Mouse (Mus musculus) G1E (cell line): ENCODE results near the gene Il20.
A peak's percentile ranks its signal among the peaks of the same experiment; 100 is the strongest.

Source experiments
- CTCF ChIP-seq: IDR thresholded peaks from 2 replicates; pipeline ENCODE4 v1.5.1; 2012; ENCODE audit warnings: low read depth, low read length, inconsistent platforms, mixed read lengths
- GATA1 ChIP-seq: IDR thresholded peaks from 2 replicates; pipeline ENCODE4 v1.6.1; 2012; ENCODE audit warnings: borderline replicate concordance, low read length, inconsistent platforms, mixed read lengths
- POLR2AphosphoS5 ChIP-seq: IDR thresholded peaks from 2 replicates; pipeline ENCODE4 v1.6.1; 2012; ENCODE audit warnings: low read depth, low read length, inconsistent platforms; ENCODE audit not compliant: insufficient replicate concordance
- TAL1 ChIP-seq: conservative IDR thresholded peaks from 2 replicates; pipeline ENCODE4 v1.6.1; 2012; ENCODE audit warnings: low read depth, low read length, inconsistent platforms, mixed read lengths

DNA sequence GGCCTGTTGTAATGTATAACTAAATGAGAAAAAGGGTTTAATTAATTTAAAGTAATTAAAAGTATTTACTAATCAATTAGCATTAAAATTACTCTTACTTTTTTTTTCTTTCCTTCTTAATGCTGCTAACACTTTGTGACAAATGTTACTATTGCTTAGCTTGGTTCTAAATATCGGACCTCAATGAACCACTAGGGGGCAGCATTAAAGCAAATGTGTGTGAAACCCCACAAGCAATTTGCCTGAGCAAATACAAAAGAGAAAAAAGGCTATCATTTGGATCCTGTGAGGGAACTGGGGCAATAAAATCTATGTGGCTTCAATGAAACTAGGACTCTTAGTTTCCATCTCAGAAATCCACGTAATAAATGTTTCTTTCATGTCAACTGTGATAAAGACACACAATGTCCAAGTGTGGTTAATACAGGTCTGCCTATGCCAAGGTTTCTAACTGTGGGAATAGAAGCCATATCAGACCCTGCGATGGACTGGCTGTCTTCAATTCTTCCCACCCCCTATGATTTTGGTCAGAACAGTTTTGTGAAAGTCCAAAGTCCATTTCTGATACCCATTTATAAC, 34.2 kb downstream of the Il20 start:
- TF ChIP-seq CTCF: peak; percentile 16; the same call in 1 of the 2 replicates
- TF ChIP-seq GATA1: no peak
- TF ChIP-seq TAL1: no peak
- TF ChIP-seq POLR2AphosphoS5: no peak
